Mouse (Mus musculus): ENCODE data around the gene Gm12789. TPM values are rescaled to one million over a fixed set of nuclear protein-coding genes. Genes with fewer than 3 reads are reported as not detected.

The Gm12789 gene
- polyA plus RNA-seq, 1 experiment from 2014 or later: not detected

Other genes starting within 250 kb of the Gm12789 start
- gene B020004J07Rik, start 142.6 kb upstream of the Gm12789 start, polyA plus RNA-seq (2014; fragmentation: Nextera tagmentation; extraction: Ambion mirVana): not detected in 2 replicates
- gene C130073F10Rik, start 92.8 kb upstream of the Gm12789 start, polyA plus RNA-seq (2014; fragmentation: Nextera tagmentation; extraction: Ambion mirVana): not detected in 2 replicates
- gene Gm12800, start 77.5 kb upstream of the Gm12789 start, polyA plus RNA-seq (2014; fragmentation: Nextera tagmentation; extraction: Ambion mirVana): not detected in 2 replicates
- not detected in 2 replicates for gene Gm12794, start 46.2 kb upstream of the Gm12789 start, polyA plus RNA-seq (2014; fragmentation: Nextera tagmentation; extraction: Ambion mirVana)
- gene Gm12790, start 5.6 kb upstream of the Gm12789 start, polyA plus RNA-seq (2014; fragmentation: Nextera tagmentation; extraction: Ambion mirVana): not detected in 2 replicates
- 7.7 and 7.8 TPM in 2 replicates for gene Pde4b, start 100.9 kb downstream of the Gm12789 start, polyA plus RNA-seq (2014; fragmentation: Nextera tagmentation; extraction: Ambion mirVana)